Mouse (Mus musculus): ENCODE measurements around the gene Prkag2.

- TF ChIP-seq FLI1 (IDR thresholded peaks at IDR 0.05; ENCODE audit: low read length) (no peak), GATA1 (IDR thresholded peaks at IDR 0.05; ENCODE audit: borderline replicate concordance, low read length) (no peak)
Measured at GRCm38 (mm10) chr5:25100516-25101125, at the start of gene Prkag2.
